Mouse (Mus musculus) kidney, embryonic 14.5 days (tissue): ENCODE results near the gene Bloc1s1. TPM values are rescaled to one million over a fixed set of nuclear protein-coding genes. Genes with fewer than 3 reads are reported as not detected.

Source experiments
- ATAC-seq: fragments of 200-750 bp; cut with Nextera tagmentation; 2 replicates; pipeline ENCODE4 v1.8.0; 2017; ENCODE audit warnings: moderate number of reproducible peaks, mild to moderate bottlenecking, moderate TSS enrichment, moderate library complexity; ENCODE audit not compliant: low FRiP score, low TSS enrichment
- H3K27ac ChIP-seq: fragments of 300-500 bp; sonication (generic); 2 replicates; pipeline ENCODE4 v1.5.1; 2014; ENCODE audit warnings: low read depth, mild to moderate bottlenecking, low read length, moderate library complexity, mixed read lengths
- H3K27me3 ChIP-seq: fragments of 300-500 bp; sonication (generic); 2 replicates; pipeline ENCODE4 v1.6.1; 2014; ENCODE audit warnings: mild to moderate bottlenecking, low read length; ENCODE audit not compliant: control insufficient read depth, insufficient read depth
- H3K36me3 ChIP-seq: fragments of 300-500 bp; sonication (generic); 2 replicates; pipeline ENCODE4 v1.6.1; 2014; ENCODE audit warnings: low read length, mixed read lengths; ENCODE audit not compliant: control insufficient read depth, insufficient read depth
- H3K4me1 ChIP-seq: fragments of 300-500 bp; sonication (generic); 2 replicates; pipeline ENCODE4 v1.6.1; 2014; ENCODE audit warnings: low read length, mixed read lengths; ENCODE audit not compliant: control insufficient read depth, insufficient read depth
- H3K4me2 ChIP-seq: fragments of 300-500 bp; sonication (generic); replicated peaks from 2 replicates; pipeline ENCODE4 v1.6.1; 2014; ENCODE audit warnings: low read depth, mild to moderate bottlenecking, low read length
- H3K4me3 ChIP-seq: fragments of 300-500 bp; sonication (generic); 2 replicates; pipeline ENCODE4 v1.5.1; 2014; ENCODE audit warnings: mild to moderate bottlenecking, low read length
- H3K9ac ChIP-seq: fragments of 300-500 bp; sonication (generic); 2 replicates; pipeline ENCODE4 v1.6.1; 2014; ENCODE audit warnings: low read depth, mild to moderate bottlenecking, low read length, moderate library complexity
- H3K9me3 ChIP-seq: fragments of 300-500 bp; sonication (generic); 2 replicates; pipeline ENCODE4 v1.6.1; 2016; ENCODE audit warnings: low read length; ENCODE audit not compliant: control insufficient read depth
- WGBS: fragments of 180-500 bp; shearing (Covaris S2); extraction: QIAGEN DNeasy Blood & Tissue Kit; methylation state at CpG from one replicate; pipeline ENCODE4 v1.1.7; 2014; 5-methylcytosine and 5-hydroxymethylcytosine counted together
- polyA plus RNA-seq: library from polyadenylated mRNA; unstranded; fragments of >200 nt; fragmentation: Nextera tagmentation; extraction: Ambion mirVana; gene quantifications from 2 replicates; pipeline ENCODE4 v1.2.1, GENCODE M21; 2014

Bloc1s1 gene
- polyA plus RNA-seq: 219 and 258 TPM in 2 replicates

- Histone ChIP-seq H3K9me3 (no peaks in the 10 kb centered on the region), H3K4me3 (peak within 1 kb of the TSS; percentile 57), H3K9ac (peak within 1 kb of the TSS; percentile 73), H3K4me1 (peaks cover 22% of the 10 kb centered on the region), H3K27me3 (0 out of 2 replicates have a peak, but pooled peaks cover 6% of the 10 kb centered on the region), H3K4me2 (peak within 1 kb of the TSS; percentile 57), H3K36me3 (0 out of 2 replicates have a peak, but pooled peaks cover 4% of the 10 kb centered on the region), H3K27ac (peak within 1 kb of the TSS; percentile 89)
- 69% methylated on average over 9 of the region's 9 CpGs for WGBS
- no peak for ATAC-seq
Measured at GRCm38 (mm10) chr10:128923935-128924334, at the start of gene Bloc1s1. Gene Bloc1s1 (minus strand): TSS chr10:128924035.

- Histone ChIP-seq H3K4me1 (no peaks in the 10 kb centered on the region), H3K27me3 (no peaks in the 10 kb centered on the region), H3K36me3 (no peaks in the 10 kb centered on the region), H3K4me3 (no peak overlapping the region), H3K9ac (no peak overlapping the region), H3K4me2 (no peak overlapping the region), H3K27ac (no peak overlapping the region), H3K9me3 (no peaks in the 10 kb centered on the region)
- 77% methylated on average over 4 of the region's 4 CpGs for WGBS
- no peak for ATAC-seq
Measured at GRCm38 (mm10) chr10:128972841-128973240, 49.0 kb upstream of the Bloc1s1 start.

GRCm38 (mm10) chr10:128970740-128971250, 47.0 kb upstream of the Bloc1s1 start:
- no peaks in the 10 kb centered on the region for H3K27me3 ChIP-seq
- H3K9me3 ChIP-seq: no peaks in the 10 kb centered on the region
- no peak overlapping the region for H3K4me2 ChIP-seq
- no peak overlapping the region for H3K4me3 ChIP-seq
- no peaks in the 10 kb centered on the region for H3K4me1 ChIP-seq
- H3K36me3 ChIP-seq: no peaks in the 10 kb centered on the region
- no peak overlapping the region for H3K27ac ChIP-seq
- no peak overlapping the region for H3K9ac ChIP-seq
- 44% methylated on average over 1 of the region's 1 CpGs for WGBS
- ATAC-seq: no peak

GRCm38 (mm10) chr10:128968341-128968749, 44.5 kb upstream of the Bloc1s1 start:
- no peak overlapping the region for H3K4me2 ChIP-seq
- no peak overlapping the region for H3K4me3 ChIP-seq
- no peak for ATAC-seq
- 47% methylated on average over 1 of the region's 1 CpGs for WGBS
- no peak overlapping the region for H3K9ac ChIP-seq
- no peaks in the 10 kb centered on the region for H3K4me1 ChIP-seq
- no peaks in the 10 kb centered on the region for H3K27me3 ChIP-seq
- H3K27ac ChIP-seq: no peak overlapping the region
- no peaks in the 10 kb centered on the region for H3K36me3 ChIP-seq
- H3K9me3 ChIP-seq: no peaks in the 10 kb centered on the region

- Histone ChIP-seq H3K27me3 (no peaks in the 10 kb centered on the region), H3K9me3 (no peaks in the 10 kb centered on the region), H3K27ac (no peak overlapping the region), H3K9ac (no peak overlapping the region), H3K36me3 (no peaks in the 10 kb centered on the region), H3K4me3 (no peak overlapping the region), H3K4me1 (no peaks in the 10 kb centered on the region), H3K4me2 (no peak overlapping the region)
- no peak for ATAC-seq
- whole genome bisulfite sequencing: 86% methylated on average over 6 of the region's 6 CpGs
Measured at GRCm38 (mm10) chr10:128965871-128966270, 42.0 kb upstream of the Bloc1s1 start.

GRCm38 (mm10) chr10:128964961-128965360, 41.1 kb upstream of the Bloc1s1 start:
- ATAC-seq: peak; percentile 43; the same call in 1 of the 2 replicates
- Histone ChIP-seq H3K27me3 (no peaks in the 10 kb centered on the region), H3K4me3 (no peak overlapping the region), H3K36me3 (no peaks in the 10 kb centered on the region), H3K4me2 (no peak overlapping the region), H3K9me3 (no peaks in the 10 kb centered on the region), H3K27ac (no peak overlapping the region), H3K9ac (no peak overlapping the region), H3K4me1 (no peaks in the 10 kb centered on the region)
- WGBS: 53% methylated on average over 2 of the region's 2 CpGs

- Histone ChIP-seq H3K9ac (no peak within 1 kb of the TSS), H3K4me1 (no peaks in the 10 kb centered on the region), H3K4me3 (no peak within 1 kb of the TSS), H3K4me2 (no peak within 1 kb of the TSS), H3K27ac (no peak within 1 kb of the TSS), H3K27me3 (no peaks in the 10 kb centered on the region), H3K9me3 (no peaks in the 10 kb centered on the region), H3K36me3 (no peaks in the 10 kb centered on the region)
- WGBS: 79% methylated on average over 12 of the region's 12 CpGs
- no peak for ATAC-seq
Measured at GRCm38 (mm10) chr10:128960590-128961584, 37.1 kb upstream of the Bloc1s1 start, which contains the start of gene Mettl7b. Gene Mettl7b (minus strand): TSS chr10:128960988.

GRCm38 (mm10) chr10:128960142-128960541, 36.3 kb upstream of the Bloc1s1 start:
- Histone ChIP-seq H3K9me3 (no peaks in the 10 kb centered on the region), H3K4me2 (no peak overlapping the region), H3K27ac (no peak overlapping the region), H3K4me3 (no peak overlapping the region), H3K4me1 (no peaks in the 10 kb centered on the region), H3K27me3 (no peaks in the 10 kb centered on the region), H3K9ac (no peak overlapping the region), H3K36me3 (no peaks in the 10 kb centered on the region)
- 71% methylated on average over 4 of the region's 4 CpGs for whole genome bisulfite sequencing
- no peak for ATAC-seq

- no peaks in the 10 kb centered on the region for H3K9me3 ChIP-seq
- no peak overlapping the region for H3K27ac ChIP-seq
- no peak for ATAC-seq
- WGBS: 83% methylated on average over 10 of the region's 10 CpGs
- H3K4me1 ChIP-seq: no peaks in the 10 kb centered on the region
- H3K4me3 ChIP-seq: no peak overlapping the region
- H3K9ac ChIP-seq: no peak overlapping the region
- no peak overlapping the region for H3K4me2 ChIP-seq
- H3K27me3 ChIP-seq: no peaks in the 10 kb centered on the region
- H3K36me3 ChIP-seq: no peaks in the 10 kb centered on the region
Measured at GRCm38 (mm10) chr10:128958340-128958739, 34.5 kb upstream of the Bloc1s1 start.
